Mouse (Mus musculus) cortical plate, adult 2 months (tissue): ENCODE measurements around the gene Cadm3.

ENCODE experiments used
- CTCF ChIP-seq: fragments of 200-500 bp; IDR thresholded peaks from 2 replicates; pipeline ENCODE4 v1.5.1; 2011; ENCODE audit warnings: mild to moderate bottlenecking, control low read depth, low read length; ENCODE audit not compliant: insufficient read depth; ENCODE audit errors: extremely low read depth
- POLR2A ChIP-seq: fragments of 200-500 bp; IDR thresholded peaks from 2 replicates; pipeline ENCODE4 v1.6.1; 2011; ENCODE audit warnings: mild to moderate bottlenecking, low read length, control low read depth; ENCODE audit not compliant: insufficient read depth; ENCODE audit errors: extremely low read depth

GRCm38 (mm10) chr1:173369611-173370010 lies 2.1 kb upstream of the Cadm3 start:
- TF ChIP-seq CTCF (no peak), POLR2A (no peak)
